Mouse (Mus musculus) stomach, postnatal 0 days (tissue): ENCODE data around the gene Ppp4c. TPM values are rescaled to one million over a fixed set of nuclear protein-coding genes. Genes with fewer than 3 reads are reported as not detected.
A peak's percentile ranks its signal among the peaks of the same experiment; 100 is the strongest.

Source experiments
- ATAC-seq: fragments of 200-750 bp; cut with Nextera tagmentation; 2 replicates; pipeline ENCODE4 v1.8.0; 2017; ENCODE audit not compliant: low FRiP score, low TSS enrichment
- DNase-seq: peaks from one replicate; pipeline ENCODE4 v3.0.0-alpha.2; 2016; ENCODE audit warnings: low spot score
- H3K27ac ChIP-seq: fragments of 300-500 bp; sonication (generic); replicated peaks from 2 replicates; pipeline ENCODE4 v1.5.1; 2014; ENCODE audit warnings: mild to moderate bottlenecking, control low read depth
- H3K27me3 ChIP-seq: fragments of 300-500 bp; sonication (generic); 2 replicates; pipeline ENCODE4 v1.6.1; 2014; ENCODE audit warnings: low read length; ENCODE audit not compliant: control insufficient read depth, insufficient read depth
- H3K36me3 ChIP-seq: fragments of 300-500 bp; sonication (generic); 2 replicates; pipeline ENCODE4 v1.6.1; 2014; ENCODE audit warnings: low read length, mixed read lengths; ENCODE audit not compliant: control insufficient read depth, insufficient read depth
- H3K4me1 ChIP-seq: fragments of 300-500 bp; sonication (generic); replicated peaks from 2 replicates; pipeline ENCODE4 v1.6.1; 2014; ENCODE audit warnings: antibody characterized with exemption; ENCODE audit not compliant: control insufficient read depth, insufficient read depth
- H3K4me2 ChIP-seq: fragments of 300-500 bp; sonication (generic); replicated peaks from 2 replicates; pipeline ENCODE4 v1.6.1; 2014; ENCODE audit warnings: low read depth, mild to moderate bottlenecking, control low read depth, moderate library complexity
- H3K4me3 ChIP-seq: fragments of 300-500 bp; sonication (generic); 2 replicates; pipeline ENCODE4 v1.5.1; 2014; ENCODE audit warnings: low read depth, low read length, control low read depth
- H3K9ac ChIP-seq: fragments of 300-500 bp; sonication (generic); 2 replicates; pipeline ENCODE4 v1.6.1; 2014; ENCODE audit warnings: mild to moderate bottlenecking, low read length, control low read depth, mixed read lengths
- H3K9me3 ChIP-seq: fragments of 300-500 bp; sonication (generic); 2 replicates; pipeline ENCODE4 v1.6.1; 2016; ENCODE audit warnings: low read length; ENCODE audit not compliant: control insufficient read depth
- CTCF ChIP-seq: IDR thresholded peaks from 2 replicates; pipeline ENCODE4 v1.5.1; 2016; ENCODE audit warnings: antibody characterized with exemption, low read depth, mild to moderate bottlenecking, moderate library complexity
- EP300 ChIP-seq: optimal IDR thresholded peaks from 2 replicates; pipeline ENCODE3; 2016; ENCODE audit warnings: antibody characterized with exemption
- WGBS: fragments of 180-500 bp; shearing (Covaris S2); extraction: QIAGEN DNeasy Blood & Tissue Kit; methylation state at CpG from one replicate; pipeline ENCODE4 v1.1.7; 2014; 5-methylcytosine and 5-hydroxymethylcytosine counted together
- polyA plus RNA-seq: library from polyadenylated mRNA; unstranded; fragments of >200 nt; fragmentation: Nextera tagmentation; extraction: Ambion mirVana; gene quantifications from 2 replicates; pipeline ENCODE4 v1.2.1, GENCODE M21; 2015

The Ppp4c gene
- polyA plus RNA-seq, 1 experiment from 2014 or later, result 122 TPM

GRCm38 (mm10) chr7:126803751-126804150 lies 11.5 kb upstream of the Ppp4c start:
- no peak overlapping the region for H3K4me3 ChIP-seq
- H3K27me3 ChIP-seq, result no peaks in the 10 kb centered on the region
- H3K9me3 ChIP-seq, result no peaks in the 10 kb centered on the region
- H3K27ac ChIP-seq, result no peak overlapping the region
- TF ChIP-seq EP300, result no peak
- no peak for TF ChIP-seq CTCF
- ATAC-seq (no peak), DNase-seq (no peak)
- no peaks in the 10 kb centered on the region for H3K36me3 ChIP-seq
- H3K4me2 ChIP-seq, result no peak overlapping the region
- no peak overlapping the region for H3K9ac ChIP-seq
- peaks cover 4% of the 10 kb centered on the region; the same call in 1 of the 2 replicates for H3K4me1 ChIP-seq

DNA sequence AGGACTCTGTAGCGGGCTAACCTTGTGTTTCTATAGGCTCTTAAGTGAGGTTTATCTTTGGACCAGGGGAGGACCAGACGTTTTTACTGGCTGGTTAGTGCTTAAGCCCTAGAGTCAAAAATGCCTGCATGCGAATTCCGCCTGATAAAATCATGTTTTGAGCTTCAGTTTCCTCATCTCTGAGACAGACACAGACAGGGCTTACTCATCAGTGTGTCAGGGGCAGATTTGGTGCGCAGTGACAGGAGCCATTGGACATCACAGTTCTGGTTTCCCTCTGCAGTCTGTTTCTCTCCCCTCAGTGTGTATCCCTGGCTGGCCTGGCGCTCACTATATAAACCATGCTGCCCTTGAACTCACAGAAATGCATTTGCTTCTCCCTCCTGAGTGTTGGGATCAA lies 10.9 kb upstream of the Ppp4c start:
- no peak overlapping the region for H3K4me3 ChIP-seq
- no peaks in the 10 kb centered on the region for H3K36me3 ChIP-seq
- H3K4me2 ChIP-seq, result no peak overlapping the region
- 0 out of 2 replicates have a peak overlapping the region, but pooled peaks have one; percentile 45 for H3K27ac ChIP-seq
- H3K4me1 ChIP-seq, result peaks cover 4% of the 10 kb centered on the region; the same call in 1 of the 2 replicates
- no peak overlapping the region for H3K9ac ChIP-seq
- DNase-seq (no peak), ATAC-seq (no peak)
- TF ChIP-seq CTCF (no peak), EP300 (no peak)
- WGBS, result 69% methylated on average over 6 of the region's 6 CpGs
- no peaks in the 10 kb centered on the region for H3K9me3 ChIP-seq
- no peaks in the 10 kb centered on the region for H3K27me3 ChIP-seq

GRCm38 (mm10) chr7:126802134-126802889 lies 10.0 kb upstream of the Ppp4c start:
- no peak for DNase-seq
- Histone ChIP-seq H3K36me3 (no peaks in the 10 kb centered on the region), H3K27me3 (no peaks in the 10 kb centered on the region), H3K4me3 (no peak overlapping the region), H3K9me3 (no peaks in the 10 kb centered on the region), H3K27ac (no peak overlapping the region), H3K4me2 (no peak overlapping the region), H3K4me1 (no peaks in the 10 kb centered on the region; the same call in 1 of the 2 replicates), H3K9ac (no peak overlapping the region)
- WGBS, result 73% methylated on average over 11 of the region's 11 CpGs
- TF ChIP-seq EP300, result no peak
- no peak for TF ChIP-seq CTCF
- ATAC-seq, result no peak

DNA sequence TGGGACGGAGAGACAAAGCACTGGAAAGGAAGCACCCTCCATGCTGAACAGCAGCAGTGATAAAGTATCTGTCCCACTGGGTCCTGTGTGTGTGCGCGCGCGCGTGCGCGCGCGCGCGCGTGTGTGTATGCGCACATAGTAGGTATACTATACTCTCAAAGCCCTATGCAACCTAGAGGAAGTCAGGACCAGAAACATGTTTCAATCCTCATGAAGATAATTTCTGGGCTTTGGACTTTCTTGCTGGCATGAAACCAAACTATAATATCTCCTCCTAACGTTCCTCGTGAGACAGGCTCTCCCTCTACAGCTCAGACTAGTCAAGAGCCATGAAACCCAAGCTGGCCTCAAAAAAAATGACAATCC lies 8.7 kb upstream of the Ppp4c start:
- H3K4me3 ChIP-seq, result no peak overlapping the region
- no peaks in the 10 kb centered on the region; the same call in 1 of the 2 replicates for H3K4me1 ChIP-seq
- no peak overlapping the region for H3K9ac ChIP-seq
- no peaks in the 10 kb centered on the region for H3K27me3 ChIP-seq
- peaks cover 5% of the 10 kb centered on the region; the same call in 1 of the 2 replicates for H3K36me3 ChIP-seq
- H3K27ac ChIP-seq, result no peak overlapping the region
- WGBS, result 88% methylated on average over 16 of the region's 16 CpGs
- H3K4me2 ChIP-seq, result no peak overlapping the region
- ATAC-seq (no peak), DNase-seq (no peak)
- TF ChIP-seq EP300 (no peak), CTCF (no peak)
- H3K9me3 ChIP-seq, result no peaks in the 10 kb centered on the region

- Histone ChIP-seq H3K9me3 (no peaks in the 10 kb centered on the region), H3K4me1 (no peaks in the 10 kb centered on the region; the same call in 1 of the 2 replicates), H3K4me3 (peak overlapping the region; percentile 80), H3K4me2 (peak overlapping the region; percentile 68), H3K27ac (peak overlapping the region; percentile 96), H3K9ac (peak overlapping the region; percentile 76), H3K27me3 (no peaks in the 10 kb centered on the region), H3K36me3 (peaks cover 8% of the 10 kb centered on the region; the same call in 1 of the 2 replicates)
- ATAC-seq, result no peak
- no peak for TF ChIP-seq EP300
- TF ChIP-seq CTCF, result no peak; the same call in 1 of the 2 replicates
- WGBS, result 52% methylated on average over 5 of the region's 5 CpGs
- DNase-seq, result no peak
Observed at GRCm38 (mm10) chr7:126800269-126801056, 8.2 kb upstream of the Ppp4c start.
